Mouse (Mus musculus) kidney, postnatal 36 days (tissue): ENCODE measurements around the gene Gjd3.
A peak's percentile ranks its signal among the peaks of the same experiment; 100 is the strongest.

Source experiments
- DNase-seq, 2 experiments: peaks; one replicate each; pipeline ENCODE4 v3.0.0; 2021 to 2022; ENCODE audit warnings: mixed read lengths in 2 of 2

The Gjd3 gene

GRCm38 (mm10) chr11:98961766-98962165, 21.1 kb downstream of the Gjd3 start:
- no peak for DNase-seq

DNA sequence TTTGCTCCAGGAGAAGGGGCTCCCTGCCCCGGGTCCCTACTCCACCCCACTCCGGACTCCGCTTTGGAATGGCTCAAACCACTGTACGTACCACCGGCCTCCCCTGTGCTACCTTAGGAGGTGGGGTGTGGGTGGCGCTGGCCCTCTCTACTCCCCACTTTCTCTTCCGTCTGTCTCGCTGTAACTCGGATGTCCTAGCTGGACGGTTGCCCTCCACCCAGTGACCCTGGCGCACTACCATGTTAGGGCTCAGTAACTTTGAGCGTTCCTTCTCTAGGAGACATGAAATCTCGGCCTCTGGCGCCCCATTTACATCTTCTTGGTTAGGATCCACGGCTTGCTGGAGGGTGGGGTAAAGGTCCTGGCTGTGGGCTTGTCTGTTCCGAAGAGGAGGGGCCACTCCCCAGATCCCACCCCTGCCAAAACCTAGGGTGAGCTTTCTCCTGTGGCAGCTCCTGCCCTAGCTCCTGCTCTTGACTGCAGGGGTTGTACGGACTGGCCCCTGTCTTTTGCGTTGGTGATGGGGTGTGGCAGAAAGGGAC, 21.7 kb downstream of the Gjd3 start:
- DNase-seq: peak; percentile 61 to 76

- DNase-seq: peak; percentile 72 to 86
These were observed 22.4 kb downstream of the Gjd3 start for GRCm38 (mm10) chr11:98960313-98960906.

DNA sequence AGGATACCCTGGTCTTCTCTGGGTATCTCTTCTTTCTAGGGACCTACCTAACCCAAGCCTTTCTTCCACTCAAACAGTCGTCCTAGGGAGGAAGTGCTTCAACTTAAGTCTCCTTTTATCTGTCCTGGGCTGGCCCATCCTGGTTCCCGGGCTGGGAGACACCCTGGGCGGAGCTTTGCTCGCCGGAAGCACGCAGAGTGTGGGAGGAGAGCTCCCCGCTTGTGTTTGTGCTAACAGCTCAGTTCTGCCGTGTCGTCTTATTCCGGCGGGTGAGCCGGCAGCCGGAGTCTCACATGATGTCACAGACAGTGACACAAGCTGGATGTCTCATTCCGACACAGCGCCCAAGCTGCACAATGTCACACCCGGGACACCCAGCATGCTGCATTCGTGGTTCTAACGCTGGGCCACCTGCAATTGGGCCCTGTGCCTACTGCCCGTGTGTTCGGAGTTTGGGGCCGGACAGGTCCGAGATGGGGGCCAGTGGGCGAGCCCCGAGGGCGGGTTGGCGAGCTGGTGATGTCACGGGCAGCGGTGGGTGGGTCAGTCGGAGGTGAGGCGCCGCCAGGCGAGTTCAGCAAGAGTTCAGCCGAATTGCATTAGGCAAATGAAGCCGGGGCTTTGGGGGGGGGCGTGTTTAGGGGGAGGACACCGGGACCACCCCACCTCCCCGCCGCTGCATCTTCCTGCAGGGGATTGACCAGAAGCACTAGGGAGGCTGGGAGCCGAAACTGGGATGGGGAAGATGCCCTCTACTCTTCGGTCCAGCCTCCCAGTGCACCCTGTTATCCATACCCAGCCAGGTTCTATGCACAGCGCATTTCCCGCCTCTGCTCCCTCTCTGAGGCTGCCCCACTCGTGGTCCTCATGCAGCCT, 23.1 kb downstream of the Gjd3 start:
- peak; percentile 88 to 93 for DNase-seq

DNA sequence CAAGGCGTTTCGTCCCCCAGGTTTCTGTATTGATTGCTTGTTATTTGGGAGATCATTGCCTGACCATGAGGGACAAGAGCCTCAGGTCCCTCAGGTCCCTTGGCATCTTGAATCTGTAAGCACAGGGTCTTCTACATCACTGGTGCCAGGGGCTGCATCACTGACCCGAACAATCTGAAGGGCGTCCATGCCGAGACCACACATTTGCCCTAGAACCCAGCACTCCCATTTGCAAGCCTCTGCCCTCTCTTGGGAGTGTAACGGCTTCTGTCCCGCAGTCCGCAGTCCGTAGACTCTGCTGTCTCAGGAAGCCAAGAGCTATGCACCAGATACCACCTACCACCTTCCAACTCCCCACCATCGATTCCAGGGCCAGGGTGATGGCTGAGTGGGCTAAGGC, 26.5 kb downstream of the Gjd3 start:
- no peak for DNase-seq

DNA sequence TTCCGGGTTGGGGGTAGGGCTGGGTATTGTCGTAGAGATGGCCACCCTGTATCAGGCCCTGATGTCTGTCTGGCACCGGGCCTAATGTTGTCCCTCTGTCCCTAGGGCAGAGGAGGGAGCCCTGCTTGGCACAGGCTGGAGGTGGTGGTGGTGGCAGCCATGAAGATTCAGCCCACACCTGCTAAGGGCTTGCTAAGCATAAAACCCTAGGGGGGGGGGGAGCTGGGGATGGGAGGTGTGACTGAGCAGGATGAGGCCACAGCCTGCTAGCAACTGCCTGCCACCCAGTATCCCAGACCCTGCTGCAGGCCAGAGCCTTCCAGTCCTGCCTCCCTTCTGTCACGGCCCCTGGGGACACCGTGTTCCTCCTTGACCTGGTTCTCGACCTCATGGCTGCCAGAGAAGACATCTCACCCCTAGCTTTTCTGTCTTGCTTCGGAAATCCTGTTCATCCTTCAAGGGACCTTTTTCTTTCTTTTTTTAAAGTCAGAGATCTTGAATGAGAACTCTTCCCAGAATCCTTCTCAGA, 27.0 kb downstream of the Gjd3 start:
- DNase-seq: peak in 1 of 2 experiments; percentile 36

DNA sequence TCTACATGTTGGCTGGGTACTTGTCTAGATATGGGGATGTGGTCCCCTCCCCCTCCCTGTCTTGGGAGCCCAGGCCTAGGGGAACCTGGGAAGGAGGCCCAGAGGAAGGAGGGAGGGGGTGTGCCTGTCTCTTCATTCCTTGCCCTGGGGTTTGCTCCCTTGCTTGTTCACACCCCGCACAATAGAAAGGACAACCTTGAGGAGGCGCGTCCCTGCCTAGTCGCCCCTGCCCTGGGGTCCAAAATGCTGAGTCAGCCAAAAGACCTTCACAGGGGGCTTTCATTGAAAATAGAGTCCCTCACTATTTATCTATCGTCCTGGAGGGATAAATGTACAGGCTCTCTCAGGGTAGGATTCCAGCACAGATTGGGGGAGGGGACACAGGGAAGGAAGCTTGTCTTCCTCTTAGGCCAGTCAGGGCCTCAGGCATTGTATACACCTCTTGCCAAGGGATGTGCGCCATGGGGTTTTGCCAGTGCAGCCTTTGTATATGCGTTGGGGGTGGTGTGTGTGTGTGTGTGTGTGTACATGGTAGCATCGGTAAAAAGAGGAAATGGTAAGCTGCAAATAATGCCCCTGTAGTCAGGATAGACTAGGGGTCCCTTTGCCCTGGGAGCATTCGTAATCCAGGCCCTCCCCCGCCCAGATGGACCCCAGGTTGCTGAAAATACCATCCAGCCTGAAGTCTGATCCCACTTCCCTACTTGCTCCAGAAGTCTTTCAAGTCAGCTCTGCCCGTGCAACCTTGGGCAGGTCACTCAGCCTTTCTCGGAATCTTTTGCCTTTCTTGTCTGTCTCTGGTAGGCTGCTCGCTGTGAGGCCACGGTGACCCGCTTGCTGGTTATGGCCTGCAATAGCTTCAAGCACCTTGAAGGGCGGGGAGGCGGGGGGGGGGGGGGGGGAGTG, 27.8 kb downstream of the Gjd3 start:
- DNase-seq: no peak

- DNase-seq: peak; percentile 88 to 90
These were observed 28.4 kb downstream of the Gjd3 start for GRCm38 (mm10) chr11:98954373-98954772.

GRCm38 (mm10) chr11:98953835-98954320, 28.9 kb downstream of the Gjd3 start:
- DNase-seq: peak in 1 of 2 experiments; percentile 7

DNA sequence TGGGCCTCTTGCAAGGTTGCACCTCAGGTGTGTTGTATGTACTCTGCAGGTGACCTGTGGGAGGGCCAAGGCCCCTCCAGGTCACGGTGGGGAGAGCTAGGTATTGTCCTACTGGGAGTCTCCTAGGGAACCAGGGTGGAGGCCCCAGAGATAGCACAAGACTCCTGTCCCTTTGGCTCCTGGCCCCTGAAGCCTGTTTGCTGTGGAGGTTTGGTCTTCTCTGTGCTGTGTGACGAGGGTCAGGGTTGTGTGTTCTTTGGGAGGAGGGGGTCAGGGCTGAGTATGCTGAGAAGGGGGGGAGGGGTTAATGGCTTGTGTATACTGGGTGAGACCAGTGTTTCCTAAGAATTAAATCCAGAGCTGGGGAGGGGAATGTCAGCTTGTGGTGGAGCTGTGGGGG, 29.5 kb downstream of the Gjd3 start:
- peak in 1 of 2 experiments; percentile 5 for DNase-seq

DNA sequence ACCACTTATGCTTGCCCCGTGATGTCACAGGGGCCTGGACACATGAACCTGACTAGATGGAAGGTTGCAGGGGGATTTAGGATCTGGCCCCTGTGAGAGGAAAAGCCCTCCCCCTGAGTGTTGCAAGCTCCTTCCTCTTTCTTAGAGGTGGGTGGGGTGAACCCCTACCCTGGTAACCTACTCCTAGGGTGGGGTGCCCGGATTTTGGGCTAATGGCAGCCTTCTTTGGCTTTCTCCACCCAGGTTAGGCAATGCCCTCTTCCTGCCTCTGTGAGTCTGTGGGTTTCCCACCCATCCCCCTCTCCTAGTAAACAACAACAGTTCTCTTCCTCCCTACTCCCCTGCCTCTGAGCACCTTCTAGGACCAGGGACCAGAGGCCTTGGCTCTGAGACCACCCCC, 30.1 kb downstream of the Gjd3 start:
- DNase-seq: peak in 1 of 2 experiments; percentile 8

DNA sequence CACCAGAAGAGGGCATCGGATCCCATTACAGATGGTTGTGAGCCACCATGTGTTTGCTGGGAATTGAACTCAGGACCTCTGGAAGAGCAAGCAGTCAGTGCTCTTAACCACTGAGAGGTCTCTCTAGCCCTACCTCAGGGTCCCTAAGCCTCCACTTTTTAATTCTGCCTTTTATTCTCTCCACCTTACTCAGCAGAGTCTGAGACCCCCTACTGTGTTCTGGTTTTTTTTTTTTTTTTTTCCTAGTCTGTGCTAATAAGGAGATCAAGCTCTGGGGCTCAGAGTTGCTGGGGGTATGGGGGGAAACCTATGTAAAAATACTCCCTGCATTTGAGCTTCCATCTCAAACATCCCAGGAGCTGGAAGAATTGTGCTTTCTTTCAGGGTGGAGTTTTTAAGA, 30.7 kb downstream of the Gjd3 start:
- no peak for DNase-seq

GRCm38 (mm10) chr11:98951026-98951906, 31.6 kb downstream of the Gjd3 start:
- peak; percentile 94 to 96 for DNase-seq

DNA sequence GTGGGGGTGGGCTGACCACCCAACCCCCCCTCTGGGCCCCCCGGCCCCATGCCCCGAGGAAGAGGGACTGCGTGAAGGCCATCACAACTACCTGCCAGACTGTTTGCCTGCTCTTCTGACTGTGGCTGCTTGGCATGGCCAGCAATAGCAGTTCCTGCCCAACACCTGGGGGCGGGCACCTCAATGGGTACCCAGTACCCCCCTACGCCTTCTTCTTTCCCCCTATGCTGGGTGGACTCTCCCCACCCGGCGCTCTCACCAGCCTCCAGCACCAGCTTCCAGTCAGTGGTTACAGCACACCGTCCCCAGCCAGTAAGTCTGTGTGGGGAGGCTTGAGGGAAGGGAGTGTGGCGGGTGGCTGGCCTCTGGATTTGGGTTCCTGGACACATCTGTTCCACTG, 32.3 kb downstream of the Gjd3 start:
- peak in 1 of 2 experiments; percentile 9 for DNase-seq

GRCm38 (mm10) chr11:98949958-98950460, 32.8 kb downstream of the Gjd3 start:
- peak; percentile 80 to 89 for DNase-seq

GRCm38 (mm10) chr11:98949242-98949957, 33.4 kb downstream of the Gjd3 start:
- DNase-seq: peak in 1 of 2 experiments; percentile 6

DNA sequence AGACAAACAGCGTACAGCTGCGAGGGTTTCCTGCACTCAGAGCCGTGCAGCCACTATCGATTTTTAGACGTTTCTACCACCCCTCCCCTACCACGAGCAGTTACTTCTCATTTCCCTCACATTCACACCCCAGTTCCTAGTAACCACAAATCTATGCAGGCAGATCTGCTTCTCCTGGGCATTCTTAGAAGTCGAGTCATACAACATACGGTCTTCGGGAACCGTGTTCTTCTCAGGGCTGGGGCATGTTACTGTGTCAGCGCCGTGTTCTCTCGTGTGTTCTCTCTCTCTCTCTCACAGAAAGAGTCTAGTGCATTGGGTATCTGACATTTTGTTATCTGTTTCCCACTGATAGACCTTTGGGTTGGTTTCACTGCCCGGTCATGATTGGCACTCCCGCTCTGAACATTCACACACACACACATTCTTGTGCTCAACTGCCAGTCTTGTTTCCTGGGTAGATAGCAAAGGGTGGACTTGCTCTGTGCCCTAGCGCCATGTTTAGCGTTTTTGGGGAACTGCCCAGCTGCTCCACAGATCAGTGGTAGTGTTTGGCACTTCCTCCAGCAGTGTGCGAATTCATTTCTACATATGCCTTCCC, 34.7 kb downstream of the Gjd3 start:
- DNase-seq: no peak

GRCm38 (mm10) chr11:98945605-98945977, 37.2 kb downstream of the Gjd3 start:
- DNase-seq: peak; percentile 94 to 96

DNA sequence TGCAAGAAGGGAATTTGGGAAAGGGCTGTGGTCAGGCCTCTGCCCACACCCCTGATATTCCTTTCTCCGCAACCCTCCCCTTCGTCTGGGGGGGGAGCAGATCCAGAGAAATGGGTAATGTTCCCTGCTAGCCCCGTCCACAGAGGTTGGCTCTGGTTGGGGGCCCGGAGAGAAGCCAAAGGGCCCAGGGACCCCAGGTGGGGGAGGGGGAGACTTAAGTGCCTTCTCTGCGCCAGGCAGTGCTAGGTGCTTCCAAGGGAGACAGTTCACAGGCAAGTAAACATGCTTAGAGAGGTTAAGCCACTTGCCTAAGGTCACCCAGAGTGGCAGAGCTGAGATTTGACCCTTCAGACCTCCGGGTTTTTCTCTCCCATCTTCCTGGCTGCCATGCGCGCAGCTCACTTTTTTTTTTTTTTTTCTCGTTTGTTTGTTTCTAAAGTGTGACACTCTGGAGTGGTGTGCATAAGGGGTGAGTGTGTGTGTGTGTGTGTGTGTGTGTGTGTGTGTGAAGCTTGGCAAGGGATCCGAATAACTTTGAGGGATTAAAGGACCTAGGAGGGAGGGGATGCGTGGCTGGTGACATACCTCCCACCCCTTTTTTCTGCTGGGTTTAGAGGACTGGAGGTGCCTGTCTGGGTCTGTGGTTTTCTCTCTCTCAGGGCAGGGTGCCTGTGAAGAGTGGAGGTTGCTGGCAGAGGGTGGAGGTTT, 37.8 kb downstream of the Gjd3 start:
- DNase-seq: no peak
